Mouse (Mus musculus): ENCODE measurements at regions not wholly inside any gene's neighbourhood (a gene's known extent, or its start where the extent isn't known, plus 50 kb on each side); places are given as distances from the start of the nearest gene placed in this dataset.
A peak's percentile ranks its signal among the peaks of the same experiment; 100 is the strongest.

GRCm38 (mm10) chr12:29122931-29123330 is 371.3 kb downstream of the Eipr1 start:
- no peak for DNase-seq (ENCODE audit: low read depth, low spot score)

GRCm38 (mm10) chr12:29124079-29124668 is 372.6 kb downstream of the Eipr1 start:
- no peak for DNase-seq (ENCODE audit: low read depth, low spot score)

GRCm38 (mm10) chr12:29128844-29129243 is 377.2 kb downstream of the Eipr1 start:
- DNase-seq (ENCODE audit: low read depth, low spot score): peak; percentile 76

GRCm38 (mm10) chr12:29129331-29129730 is 377.7 kb downstream of the Eipr1 start:
- peak; percentile 57 for DNase-seq (ENCODE audit: low read depth, low spot score)

GRCm38 (mm10) chr12:29134326-29134725 is 382.7 kb downstream of the Eipr1 start:
- no peak for DNase-seq (ENCODE audit: low read depth, low spot score)

- DNase-seq (ENCODE audit: low read depth, low spot score): peak; percentile 95
Measured at GRCm38 (mm10) chr12:29136850-29137268, 385.3 kb downstream of the Eipr1 start.

GRCm38 (mm10) chr12:29137455-29137854 is 385.9 kb downstream of the Eipr1 start:
- peak; percentile 70 for DNase-seq (ENCODE audit: low read depth, low spot score)

GRCm38 (mm10) chr12:29140576-29140975 is 387.6 kb upstream of the Myt1l start:
- no peak for DNase-seq (ENCODE audit: low read depth, low spot score)

GRCm38 (mm10) chr12:29141132-29141531 is 387.1 kb upstream of the Myt1l start:
- DNase-seq (ENCODE audit: low read depth, low spot score): peak; percentile 98

- DNase-seq (ENCODE audit: low read depth, low spot score): peak; percentile 62
Measured at GRCm38 (mm10) chr12:29141855-29142254, 386.3 kb upstream of the Myt1l start.

- peak; percentile 93 for DNase-seq (ENCODE audit: low read depth, low spot score)
Measured at GRCm38 (mm10) chr12:29143297-29143696, 384.9 kb upstream of the Myt1l start.

- no peak for DNase-seq (ENCODE audit: low read depth, low spot score)
Measured at GRCm38 (mm10) chr12:29160920-29161319, 367.3 kb upstream of the Myt1l start.

GRCm38 (mm10) chr12:29161546-29161945 is 366.6 kb upstream of the Myt1l start:
- no peak for DNase-seq (ENCODE audit: low read depth, low spot score)

GRCm38 (mm10) chr12:29164701-29165100 is 363.5 kb upstream of the Myt1l start:
- DNase-seq (ENCODE audit: low read depth, low spot score): no peak

- DNase-seq (ENCODE audit: low read depth, low spot score): no peak
Measured at GRCm38 (mm10) chr12:29166316-29166715, 361.9 kb upstream of the Myt1l start.

GRCm38 (mm10) chr12:29167922-29168321 is 360.3 kb upstream of the Myt1l start:
- peak; percentile 77 for DNase-seq (ENCODE audit: low read depth, low spot score)

- DNase-seq (ENCODE audit: low read depth, low spot score): peak; percentile 50
Measured at GRCm38 (mm10) chr12:29175698-29176440, 352.3 kb upstream of the Myt1l start.

- DNase-seq (ENCODE audit: low read depth, low spot score): peak; percentile 57
Measured at GRCm38 (mm10) chr12:29177145-29177544, 351.0 kb upstream of the Myt1l start.

- peak; percentile 32 for DNase-seq (ENCODE audit: low read depth, low spot score)
Measured at GRCm38 (mm10) chr12:29178168-29178895, 349.9 kb upstream of the Myt1l start.

GRCm38 (mm10) chr12:29179405-29179804 is 348.8 kb upstream of the Myt1l start:
- no peak for DNase-seq (ENCODE audit: low read depth, low spot score)

- no peak for DNase-seq (ENCODE audit: low read depth, low spot score)
Measured at GRCm38 (mm10) chr12:29180576-29180975, 347.6 kb upstream of the Myt1l start.

GRCm38 (mm10) chr12:29187619-29188018 is 340.6 kb upstream of the Myt1l start:
- DNase-seq (ENCODE audit: low read depth, low spot score): peak; percentile 63

Data from brain, adult 2 months (tissue).